ENCODE assay signal across 28 mouse cellular contexts in genomic region chr5:52998097-52998760, GRCm38 (mm10). TPM values are rescaled to one million over a fixed set of nuclear protein-coding genes. Genes with fewer than 3 reads are reported as not detected.
A peak's percentile ranks its signal among the peaks of the same experiment; 100 is the strongest.
DNase-seq lines count a peak whose midpoint lies in the region; ATAC-seq and TF ChIP-seq lines count a peak whose summit lies in the region.
"Had no signal": no experiment of that assay in that cellular context is flagged by ENCODE, and none has a peak within 500 bp of the region (broad histone marks: within the 10 kb centered on the region; RNA-seq: fewer than 3 reads in every experiment).

No protein-coding gene starts in this region.

- no peak for TF ChIP-seq EP300 in liver, embryonic 14.5 days (IDR thresholded peaks at IDR 0.05; ENCODE audit: low read depth)

- ATAC-seq in liver, embryonic 14.5 days (ENCODE audit: insufficient read depth): peak; percentile 55

- WGBS in liver, embryonic 14.5 days (ENCODE audit: insufficient replicate concordance): 67% methylated on average over 6 of the region's 6 CpGs

- no peaks in the 10 kb centered on the region for H3K27me3 ChIP-seq in liver, embryonic 14.5 days (ENCODE audit: control insufficient read depth, insufficient read depth, low read length)
- H3K27me3 ChIP-seq: forebrain, embryonic 12.5 days; hindbrain, embryonic 13.5 days; limb, embryonic 12.5 days; lung, embryonic 15.5 days; neural tube, embryonic 12.5 days had no signal

- DNase-seq in kidney, adult 9 months: peak; percentile 72
- no peak for DNase-seq in kidney, postnatal 14 days
- peak; percentile 20 for DNase-seq in kidney, postnatal 10 days
- no peak for DNase-seq in liver, embryonic 14.5 days (ENCODE audit: low read depth in 3 of 3, low spot score in 3 of 3)
- DNase-seq in lung, adult 18-20 months: no peak
- no peak for DNase-seq in T-cell, adult 2 months (ENCODE audit: low spot score)
- DNase-seq in heart, postnatal 14 days: no peak
- DNase-seq: adrenal gland, postnatal 36 days; cerebellum, adult 11 months; heart, postnatal 36 days; layer of hippocampus, postnatal 36 days; lung, postnatal 36 days; midbrain, embryonic 14.5 days; retina, postnatal 1 day; right cerebral cortex, postnatal 25 days had no signal

- H3K4me1 ChIP-seq in liver, embryonic 14.5 days (replicated peaks; ENCODE audit: control insufficient read depth in 2 of 2, insufficient read depth in 2 of 2, low read length in 1 of 2): peaks cover 0 to 15% of the 10 kb centered on the region in 2 experiments; a peak in 2 of 4 replicates
- H3K4me1 ChIP-seq: lung, embryonic 15.5 days had no signal

- H3K27ac ChIP-seq in liver, embryonic 14.5 days: no peak overlapping the region
- H3K27ac ChIP-seq: forebrain, embryonic 12.5 days; hindbrain, embryonic 13.5 days; layer of hippocampus, adult 2 months; limb, embryonic 12.5 days; lung, embryonic 15.5 days; neural tube, embryonic 12.5 days had no signal

- no peak overlapping the region for H3K4me3 ChIP-seq in liver, embryonic 14.5 days (ENCODE audit: insufficient read depth in 1 of 2, low read depth in 2 of 2, low read length in 2 of 2)
- H3K4me3 ChIP-seq: forebrain, embryonic 12.5 days; hindbrain, embryonic 13.5 days; layer of hippocampus, adult 2 months; limb, embryonic 12.5 days; lung, embryonic 15.5 days; neural tube, embryonic 12.5 days had no signal

- H3K9ac ChIP-seq in liver, embryonic 14.5 days (replicated peaks): no peak overlapping the region
- H3K9ac ChIP-seq: forebrain, embryonic 12.5 days; hindbrain, embryonic 13.5 days; limb, embryonic 12.5 days; lung, embryonic 15.5 days; neural tube, embryonic 12.5 days had no signal

- intact Hi-C loops in heart, postnatal 14 days (cut with DNase I): no loop called here

- H3K36me3 ChIP-seq in liver, embryonic 14.5 days (replicated peaks; ENCODE audit: control insufficient read depth, insufficient read depth, low read depth): no peaks in the 10 kb centered on the region
- H3K36me3 ChIP-seq: forebrain, embryonic 12.5 days; hindbrain, embryonic 13.5 days; limb, embryonic 12.5 days; lung, embryonic 15.5 days; neural tube, embryonic 12.5 days had no signal

- no peak overlapping the region for H3K4me2 ChIP-seq in liver, embryonic 14.5 days (ENCODE audit: low read depth)
- H3K4me2 ChIP-seq: forebrain, embryonic 12.5 days; hindbrain, embryonic 13.5 days; limb, embryonic 12.5 days; lung, embryonic 15.5 days; neural tube, embryonic 12.5 days had no signal

- H3K9me3 ChIP-seq in liver, embryonic 14.5 days (ENCODE audit: control insufficient read depth, low read length): no peaks in the 10 kb centered on the region
- H3K9me3 ChIP-seq: forebrain, embryonic 12.5 days; hindbrain, embryonic 13.5 days; limb, embryonic 12.5 days; lung, embryonic 15.5 days; neural tube, embryonic 12.5 days had no signal

- no peak for TF ChIP-seq CTCF in liver, embryonic 14.5 days (IDR thresholded peaks at IDR 0.05; ENCODE audit: low read depth)

RNA-seq across cellular contexts. Expression of gene Slc34a2, which starts 39.7 kb away (rescaled TPM):
- 0.01 and 0.02 TPM in 2 replicates for polyA plus RNA-seq in liver, embryonic 14.5 days (2012; rRNA removed)
- not detected in 2 replicates for polyA plus RNA-seq in liver, embryonic 14.5 days (2014; fragmentation: Nextera tagmentation; extraction: Ambion mirVana)
- total RNA-seq in heart, postnatal 14 days (2021): under 1 TPM in 1 of 2 experiments, not detected in 1; 0.05 TPM
- total RNA-seq: adrenal gland, adult 18-20 months; adrenal gland, postnatal 36 days; gastrocnemius, adult 18-20 months; layer of hippocampus, adult 2 months; layer of hippocampus, postnatal 36 days; megakaryocyte-erythroid progenitor cell, adult 5-6 weeks had no signal
- polyA plus RNA-seq: cortical plate, adult 2 months; embryonic facial prominence, embryonic 11.5 days; forebrain, embryonic 12.5 days; heart, embryonic 14.5 days; hindbrain, embryonic 13.5 days; limb, embryonic 12.5 days; midbrain, embryonic 14.5 days; neural tube, embryonic 12.5 days; spleen, adult 2 months had no signal

Comparison
In these comparisons a context has a peak if more than half of its experiments do, and no peak if none do; other contexts are left out.
1. DNase-seq: peak in kidney, adult 9 months (single experiment) and kidney, postnatal 10 days (single experiment); none in kidney, postnatal 14 days (single experiment), liver, embryonic 14.5 days (0 of 3), lung, adult 18-20 months (0 of 2), T-cell, adult 2 months (single experiment) and heart, postnatal 14 days (0 of 2).